Mouse (Mus musculus): ENCODE data around the gene Mug2.

- no peak for TF ChIP-seq TAL1 (IDR thresholded peaks at IDR 0.05; ENCODE audit: low read length)
- TF ChIP-seq GATA1 (IDR thresholded peaks at IDR 0.05; ENCODE audit: low read length): no peak
Observed at GRCm38 (mm10) chr6:121975701-121976100, 30.9 kb upstream of the Mug2 start.
